Mouse (Mus musculus) frontal cortex, adult (tissue): ENCODE data around the gene Trp53.
"Not testable (repeated sequence)": the region's sequence is repeated elsewhere in the genome, so short reads cannot be mapped to it uniquely, and the experiment has no call there.

Experiments used
- ATAC-seq: cut with Nextera tagmentation; 2 replicates; pipeline ENCODE4 v1.9.2; 2017; ENCODE audit warnings: mild to moderate bottlenecking, moderate library complexity, mixed read lengths; ENCODE audit not compliant: low TSS enrichment

Gene Trp53

DNA sequence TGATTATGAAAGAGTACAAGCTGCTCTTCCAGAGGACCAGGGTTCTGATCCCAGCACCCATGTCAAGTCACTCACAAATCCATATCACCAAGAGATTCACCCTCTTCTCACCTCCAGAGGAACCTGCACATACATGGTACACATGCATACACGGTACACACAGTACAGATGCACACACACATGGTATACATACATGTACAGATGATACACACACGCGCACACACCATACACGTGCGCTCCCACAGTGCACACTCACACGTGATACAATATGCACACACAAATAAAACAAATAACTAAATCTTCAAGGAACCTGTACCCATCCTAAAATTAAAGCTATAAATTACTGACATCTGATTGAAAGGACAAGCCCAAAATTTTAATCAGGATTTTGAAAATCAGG, 14.7 kb downstream of the Trp53 start:
- no peak for ATAC-seq

- no peak for ATAC-seq
Measured at GRCm38 (mm10) chr11:69599436-69599835, 19.3 kb downstream of the Trp53 start.

- 0 out of 2 replicates have a peak, but pooled peaks have one; percentile 44 for ATAC-seq
Measured at GRCm38 (mm10) chr11:69600098-69600497, 19.9 kb downstream of the Trp53 start.

DNA sequence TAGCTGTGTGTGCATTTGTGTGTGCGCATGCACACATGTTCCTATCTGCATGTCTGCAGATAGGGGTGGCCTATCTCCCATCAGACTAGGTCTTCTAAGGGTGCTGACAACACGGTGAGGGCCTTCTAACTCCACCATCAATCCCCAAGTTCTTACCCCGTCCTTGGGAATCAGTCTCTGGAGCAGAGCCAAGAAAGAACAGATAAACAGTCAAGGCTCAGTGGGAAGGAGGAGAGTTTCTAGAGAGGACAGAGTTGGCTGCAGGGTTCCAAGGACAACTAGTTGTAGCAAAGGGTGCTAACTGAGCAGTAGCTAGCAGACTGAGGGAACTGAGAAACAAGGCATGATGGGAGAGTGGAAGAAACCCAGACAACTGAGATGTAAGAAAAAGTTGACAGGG, 21.6 kb downstream of the Trp53 start:
- ATAC-seq, result no peak

GRCm38 (mm10) chr11:69603516-69603915, 23.4 kb downstream of the Trp53 start:
- ATAC-seq, result no peak

DNA sequence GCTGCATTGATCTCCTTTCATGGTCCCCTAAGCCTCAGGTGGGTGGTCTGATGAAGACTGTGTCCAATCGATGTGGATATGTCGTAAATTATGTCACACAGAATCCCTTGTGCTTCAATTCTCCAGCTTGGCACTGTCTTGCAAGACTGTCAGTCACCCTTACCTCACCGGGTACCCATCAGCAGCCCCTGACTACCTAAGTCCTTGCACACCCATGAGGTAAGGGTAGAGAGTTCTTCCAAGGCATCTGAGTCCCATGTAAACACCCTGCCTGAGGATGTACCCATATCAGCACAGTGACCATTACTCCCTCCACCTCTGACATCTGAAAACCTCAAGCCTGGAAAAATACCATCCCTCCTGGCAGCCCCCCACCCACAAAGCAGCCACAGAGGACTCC, 24.2 kb downstream of the Trp53 start:
- ATAC-seq, result no peak; the same call in 1 of the 2 replicates

DNA sequence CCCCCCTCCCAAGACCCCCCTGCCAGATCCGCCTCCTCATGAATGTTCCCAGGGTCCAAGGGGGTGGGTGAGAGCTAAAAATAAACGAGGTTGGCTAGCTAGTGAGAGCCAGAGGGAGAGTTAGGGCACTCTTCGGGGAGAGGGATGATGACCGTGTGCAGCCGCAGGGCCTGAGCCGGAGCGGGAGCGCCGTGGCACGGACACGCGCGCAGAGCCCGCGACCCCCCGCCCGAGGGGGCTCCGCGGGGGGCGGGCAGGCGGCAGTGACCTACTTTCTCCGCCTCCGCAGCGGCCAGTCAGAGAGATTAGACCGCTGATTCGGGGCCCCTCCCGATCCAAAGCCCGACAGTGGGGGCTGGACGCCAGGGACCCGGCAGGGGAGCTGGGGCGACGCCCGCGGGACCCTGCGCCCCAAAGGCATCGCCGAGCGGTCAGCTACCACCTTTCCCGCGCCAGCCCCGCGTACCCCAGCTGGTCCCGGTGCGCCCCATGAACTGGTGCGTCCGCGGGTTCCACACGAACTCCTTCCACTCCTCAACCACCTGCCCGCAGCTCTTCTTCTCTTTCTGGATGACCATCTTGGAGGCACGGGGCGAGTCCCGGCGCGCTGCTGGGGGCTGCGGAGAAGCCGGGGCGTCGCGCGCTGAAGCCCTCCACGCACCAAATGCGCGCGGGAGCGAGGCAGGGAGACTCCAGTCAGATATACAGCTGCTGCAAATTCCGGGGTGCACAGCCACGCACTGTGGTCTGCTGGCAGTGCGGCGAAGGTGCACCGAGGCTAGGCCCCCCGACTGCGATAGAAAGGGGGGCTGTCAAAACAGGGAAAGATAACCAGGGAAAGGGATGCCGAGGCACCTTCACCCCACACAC, 24.9 kb downstream of the Trp53 start:
- ATAC-seq, result 0 out of 2 replicates have a peak, but pooled peaks have one; percentile 33

GRCm38 (mm10) chr11:69605726-69606490, 25.7 kb downstream of the Trp53 start, which contains the start of gene Atp1b2:
Gene Atp1b2 (minus strand): TSS chr11:69605942.
- peak; percentile 82 for ATAC-seq

DNA sequence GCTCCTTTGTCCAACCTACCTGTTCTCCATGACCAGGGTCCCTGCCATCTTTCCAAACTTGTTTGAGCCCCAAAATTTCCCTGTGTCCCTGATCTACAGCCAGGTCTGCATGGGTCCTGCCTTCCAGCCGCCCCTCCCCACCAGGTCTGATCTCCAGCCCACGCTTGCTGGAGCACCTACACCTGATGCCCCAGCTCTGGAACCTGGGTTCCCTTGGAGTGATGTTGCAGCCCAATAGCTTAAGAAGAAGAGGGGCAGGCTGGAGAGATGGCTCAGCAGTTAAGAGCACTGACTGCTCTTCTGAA, 26.3 kb downstream of the Trp53 start:
- no peak for ATAC-seq

GRCm38 (mm10) chr11:69606832-69607231, 26.7 kb downstream of the Trp53 start:
- no peak for ATAC-seq

GRCm38 (mm10) chr11:69608525-69608924, 28.4 kb downstream of the Trp53 start:
- ATAC-seq, result no peak

DNA sequence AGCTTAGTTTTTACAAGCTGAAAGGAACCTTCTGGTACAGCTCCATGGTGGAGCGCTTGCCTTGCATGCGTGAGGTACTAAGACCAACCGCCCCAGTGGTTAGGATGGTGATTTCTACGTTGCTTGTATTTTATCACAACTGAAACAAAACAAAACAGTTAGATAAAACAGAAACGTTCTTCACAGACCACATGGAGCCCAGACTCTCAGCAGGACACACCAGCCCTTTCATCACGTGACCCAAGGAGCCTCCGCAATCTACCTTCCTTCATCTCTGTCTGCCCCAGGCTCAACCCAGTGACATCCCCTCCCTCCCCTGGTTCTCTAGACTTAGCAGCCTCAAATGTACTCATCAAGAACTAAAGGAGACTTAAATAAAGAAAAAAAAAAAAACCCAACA, 29.3 kb downstream of the Trp53 start:
- no peak for ATAC-seq

GRCm38 (mm10) chr11:69610899-69611298, 30.7 kb downstream of the Trp53 start:
- no peak; the same call in 1 of the 2 replicates for ATAC-seq

GRCm38 (mm10) chr11:69613553-69614256, 33.5 kb downstream of the Trp53 start:
- peak; percentile 81 for ATAC-seq

DNA sequence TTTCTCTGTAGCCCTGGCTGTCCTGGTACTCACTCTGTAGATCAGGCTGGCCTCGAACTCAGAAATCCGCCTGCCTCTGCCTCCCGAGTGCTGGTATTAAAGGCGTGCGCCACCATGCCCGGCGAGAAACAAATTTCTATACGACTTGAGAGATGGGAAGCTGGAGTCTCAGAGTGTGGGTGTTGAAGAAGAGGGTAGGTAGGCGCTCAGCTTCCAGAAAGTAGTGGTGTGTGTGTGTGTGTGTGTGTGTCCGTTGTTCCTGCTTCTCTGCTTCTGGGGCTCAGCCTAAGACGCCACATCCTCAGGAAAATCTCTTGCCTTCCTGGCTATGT, 34.1 kb downstream of the Trp53 start:
- not testable (repeated sequence) for ATAC-seq

DNA sequence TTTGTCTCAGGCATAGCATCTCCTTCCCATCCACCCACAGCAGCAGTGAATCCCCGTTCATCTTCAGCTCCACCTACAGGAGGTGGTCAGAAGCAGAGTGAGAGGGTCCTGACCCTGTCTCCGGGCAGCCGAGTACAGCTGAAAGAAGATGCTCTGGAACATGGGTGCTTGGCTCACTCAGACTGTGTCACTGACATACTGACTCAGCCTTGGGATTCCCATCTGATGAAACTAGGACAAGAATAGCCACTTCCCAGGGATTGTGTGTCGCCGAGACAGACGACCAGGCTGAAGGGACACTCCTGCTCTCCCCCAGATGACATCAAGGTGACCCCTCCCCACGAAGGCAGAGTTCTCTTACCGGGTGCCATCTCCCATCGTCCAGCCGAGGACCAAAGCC, 36.6 kb downstream of the Trp53 start:
- ATAC-seq, result no peak

GRCm38 (mm10) chr11:69617805-69618204, 37.6 kb downstream of the Trp53 start, which contains the start of gene Shbg:
Gene Shbg (minus strand): TSS chr11:69617905.
- no peak for ATAC-seq

DNA sequence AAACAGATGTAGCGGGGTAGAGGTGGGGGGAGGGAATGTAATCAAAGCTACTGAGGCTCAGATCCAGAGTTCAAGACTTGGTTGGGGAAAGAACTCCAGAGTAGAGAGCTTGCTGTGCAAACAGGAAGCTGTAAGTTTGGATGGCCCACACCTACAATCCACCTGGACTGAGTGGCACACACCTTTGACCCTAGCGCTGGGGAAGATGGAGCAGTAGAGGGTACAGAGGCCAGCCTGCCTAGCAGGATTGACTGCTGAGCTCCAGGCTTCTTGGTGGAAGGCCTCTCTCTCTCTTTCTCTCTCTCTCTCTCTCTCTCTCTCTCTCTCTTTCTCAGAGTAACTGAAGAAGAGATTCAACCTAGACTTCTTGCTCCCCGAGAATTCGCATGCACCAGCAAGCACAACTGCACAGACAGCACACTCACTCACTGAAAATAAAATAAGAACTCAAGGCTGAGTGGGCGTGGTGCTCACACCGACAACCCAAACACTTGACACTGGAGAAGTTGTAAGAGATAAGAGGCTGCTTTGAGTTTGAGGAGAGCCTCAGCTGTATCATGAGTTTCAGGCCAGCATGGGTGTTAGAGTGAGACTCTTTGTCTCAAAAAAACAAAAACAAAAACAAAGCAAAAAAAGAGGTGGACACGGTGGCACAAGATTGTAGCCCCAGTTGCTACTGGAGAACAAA, 40.4 kb downstream of the Trp53 start:
- no peak for ATAC-seq

DNA sequence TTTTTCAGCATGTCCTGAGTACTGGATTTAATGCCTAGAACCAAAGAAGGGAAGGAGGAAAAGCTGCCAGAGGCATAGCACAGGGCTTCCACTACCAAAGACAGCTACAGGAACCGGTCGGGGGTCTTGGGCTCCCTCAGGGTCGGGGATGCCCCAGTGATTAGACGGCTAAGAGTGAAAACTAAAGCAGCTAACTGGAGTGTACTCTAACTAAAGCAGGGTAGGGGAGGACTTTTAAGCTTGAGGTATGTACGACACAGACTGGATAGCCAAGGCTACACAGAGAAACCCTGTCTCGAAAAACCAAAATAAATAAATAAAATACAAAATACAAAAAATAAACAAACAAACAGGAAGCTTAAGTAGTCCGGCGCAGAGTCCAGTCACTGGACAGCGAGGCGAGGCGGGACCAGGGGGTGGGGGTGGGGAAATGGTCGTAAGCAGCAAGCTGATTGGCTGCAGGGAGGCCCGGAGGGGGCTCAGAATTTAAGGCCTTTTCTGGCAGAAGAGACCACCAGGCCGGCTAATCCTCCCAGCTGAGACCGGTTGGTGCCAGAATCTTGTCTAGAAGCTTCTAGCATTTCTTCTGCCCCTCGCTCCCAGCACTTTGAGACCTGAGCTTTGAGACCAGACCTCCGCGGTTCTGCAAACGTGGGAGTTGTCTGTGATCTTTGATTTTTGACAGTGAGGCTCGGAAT, 41.6 kb downstream of the Trp53 start, which contains the start of gene Sat2:
Gene Sat2, plus strand, starts transcription at position 454 of the 698 bp plus-strand sequence.
- ATAC-seq, result peak; percentile 65; the same call in 1 of the 2 replicates

GRCm38 (mm10) chr11:69622406-69622805, 42.2 kb downstream of the Trp53 start:
- no peak; the same call in 1 of the 2 replicates for ATAC-seq

DNA sequence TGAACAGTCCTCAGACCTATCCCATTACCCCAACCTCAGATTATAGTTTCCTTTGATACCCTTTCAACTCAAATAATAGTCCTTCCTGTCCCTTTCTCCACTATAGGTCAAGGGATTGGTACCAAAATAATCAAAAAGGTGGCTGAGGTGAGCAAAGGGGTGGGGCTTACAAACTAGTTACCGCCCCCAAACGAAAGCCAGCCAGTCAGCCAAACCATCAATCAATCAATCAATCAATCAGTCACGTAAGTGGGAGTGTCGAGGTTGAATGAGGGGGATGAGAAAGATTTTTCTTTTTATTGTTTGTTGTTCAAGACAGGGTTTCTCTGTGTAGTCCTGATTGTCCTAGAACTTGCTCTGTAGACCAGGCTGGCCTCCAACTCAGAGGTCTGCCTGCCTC, 42.8 kb downstream of the Trp53 start:
- no peak for ATAC-seq
